ENCODE assay signal across 17 mouse cellular contexts in the genomic region with DNA sequence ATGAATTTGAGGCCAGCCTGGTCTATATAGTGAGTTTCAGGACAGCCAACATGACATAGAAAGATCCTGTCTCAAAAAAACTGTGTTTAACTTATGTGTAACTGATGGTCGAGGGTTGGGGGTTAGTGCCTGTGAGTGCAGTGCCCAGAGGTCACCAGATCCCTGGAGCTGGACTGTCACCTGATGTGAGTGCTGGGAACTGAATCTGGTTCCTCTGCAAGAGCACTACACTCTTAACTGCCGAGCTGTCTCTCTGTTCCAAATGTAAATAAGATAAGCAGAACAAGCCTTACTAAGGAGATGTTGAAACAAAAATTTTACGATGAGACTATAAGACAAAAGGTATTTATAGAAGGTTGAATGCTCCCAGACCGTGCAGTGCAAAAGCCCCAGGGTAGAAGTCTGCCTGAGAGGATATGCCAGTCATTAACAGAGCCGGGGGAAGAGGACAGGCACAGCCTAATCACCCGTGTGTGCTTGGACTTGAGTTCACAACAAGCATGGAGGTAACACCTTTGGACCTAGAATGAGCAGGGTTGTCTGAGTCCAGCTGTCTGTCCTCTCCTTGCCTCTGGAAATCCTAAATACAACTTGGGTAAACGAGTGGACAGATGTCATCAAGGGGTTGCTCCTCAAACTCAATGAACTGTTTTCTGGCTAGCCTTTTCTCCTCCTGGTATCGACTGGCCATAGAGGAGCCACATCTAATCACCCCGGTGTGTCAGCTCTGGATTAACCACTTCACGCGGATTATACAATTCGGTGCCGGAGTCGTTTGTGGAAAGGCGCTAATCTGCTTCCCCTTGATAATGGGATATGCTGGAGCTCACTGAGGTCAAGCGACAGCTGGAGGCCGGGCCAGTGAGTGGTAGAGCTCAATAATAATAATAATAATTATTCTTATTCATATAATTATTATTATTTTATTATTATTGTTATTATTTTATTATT. TPM values are rescaled to one million over a fixed set of nuclear protein-coding genes. Genes with fewer than 3 reads are reported as not detected.
DNase-seq lines count a peak whose midpoint lies in the region; ATAC-seq and TF ChIP-seq lines count a peak whose summit lies in the region.
"Had no signal": no experiment of that assay in that cellular context is flagged by ENCODE, and none has a peak within 500 bp of the region (broad histone marks: within the 10 kb centered on the region; RNA-seq: fewer than 3 reads in every experiment).

No protein-coding gene starts in this region.

- H3K9ac ChIP-seq in embryonic facial prominence, embryonic 13.5 days = no peak overlapping the region
- peak overlapping the region; percentile 12; the same call in 1 of the 2 replicates for H3K9ac ChIP-seq in liver, adult 2 months (ENCODE audit: low read depth, low read length)
- H3K9ac ChIP-seq: lung, embryonic 14.5 days had no signal

- H3K4me1 ChIP-seq in embryonic facial prominence, embryonic 13.5 days = peaks cover 13% of the 10 kb centered on the region
- peaks cover 26% of the 10 kb centered on the region for H3K4me1 ChIP-seq in embryonic facial prominence, embryonic 10.5 days
- peaks cover 61% of the 10 kb centered on the region for H3K4me1 ChIP-seq in liver, adult 2 months (ENCODE audit: control insufficient read depth, insufficient read depth, low read length)

- 0 out of 2 replicates have a peak overlapping the region, but pooled peaks have one; percentile 44 for H3K27ac ChIP-seq in embryonic facial prominence, embryonic 13.5 days
- no peak overlapping the region for H3K27ac ChIP-seq in embryonic facial prominence, embryonic 10.5 days (replicated peaks)
- H3K27ac ChIP-seq in liver, adult 2 months (replicated peaks; ENCODE audit: insufficient read depth, low read depth, low read length) = peak overlapping the region; percentile 64
- H3K27ac ChIP-seq: forebrain, embryonic 10.5 days had no signal

- no peak for TF ChIP-seq POLR2A in liver, adult 2 months (IDR thresholded peaks at IDR 0.05; ENCODE audit: extremely low read depth, insufficient read depth, low read length)

- no peak overlapping the region for H3K4me3 ChIP-seq in embryonic facial prominence, embryonic 13.5 days
- no peak overlapping the region for H3K4me3 ChIP-seq in embryonic facial prominence, embryonic 10.5 days
- H3K4me3 ChIP-seq in liver, adult 2 months (ENCODE audit: insufficient read depth, low read depth, low read length) = no peak overlapping the region
- H3K4me3 ChIP-seq: forebrain, embryonic 10.5 days had no signal

- 65% methylated on average over 17 of the region's 17 CpGs for WGBS in embryonic facial prominence, embryonic 13.5 days
- WGBS in embryonic facial prominence, embryonic 10.5 days = 76% methylated on average over 17 of the region's 17 CpGs
- 48% methylated on average over 17 of the region's 17 CpGs for WGBS in liver, adult 2 months

- no peaks in the 10 kb centered on the region for H3K9me3 ChIP-seq in embryonic facial prominence, embryonic 13.5 days
- no peaks in the 10 kb centered on the region for H3K9me3 ChIP-seq in embryonic facial prominence, embryonic 10.5 days
- H3K9me3 ChIP-seq: forebrain, embryonic 10.5 days had no signal

- peaks cover 51% of the 10 kb centered on the region for H3K79me2 ChIP-seq in liver, adult 2 months (ENCODE audit: control insufficient read depth, insufficient read depth, low read length)

- TF ChIP-seq CTCF in liver, adult 2 months (IDR thresholded peaks at IDR 0.05; ENCODE audit: low read depth, low read length) = no peak

- H3K27me3 ChIP-seq in embryonic facial prominence, embryonic 13.5 days = no peaks in the 10 kb centered on the region
- 0 out of 2 replicates have a peak, but pooled peaks cover 4% of the 10 kb centered on the region for H3K27me3 ChIP-seq in embryonic facial prominence, embryonic 10.5 days (replicated peaks; ENCODE audit: low read depth, poor library complexity, severe bottlenecking)
- H3K27me3 ChIP-seq in liver, adult 2 months (ENCODE audit: control insufficient read depth, insufficient read depth, low read length) = no peaks in the 10 kb centered on the region
- H3K27me3 ChIP-seq: CH12.LX had no signal

- no peaks in the 10 kb centered on the region for H3K36me3 ChIP-seq in embryonic facial prominence, embryonic 13.5 days
- H3K36me3 ChIP-seq in embryonic facial prominence, embryonic 10.5 days (replicated peaks) = no peaks in the 10 kb centered on the region
- H3K36me3 ChIP-seq in liver, adult 2 months (ENCODE audit: control insufficient read depth, insufficient read depth, low read length) = no peaks in the 10 kb centered on the region
- H3K36me3 ChIP-seq: forebrain, embryonic 10.5 days had no signal

- no peak for DNase-seq in embryonic facial prominence, embryonic 10.5 days (ENCODE audit: low spot score)
- DNase-seq in liver, adult 2 months (ENCODE audit: extremely low read depth, low read depth, low spot score) = peak; percentile 86
- no peak for DNase-seq in liver
- peak; percentile 56 to 86 for DNase-seq in kidney, postnatal 25 days
- peak; percentile 70 for DNase-seq in retina, postnatal 7 days (ENCODE audit: low read depth, low spot score)
- DNase-seq in left cerebral cortex, adult 9 months (ENCODE audit: low spot score in 2 of 2) = no peak
- DNase-seq in layer of hippocampus, adult 8-10 months (ENCODE audit: low spot score in 2 of 2) = no peak
- DNase-seq: cerebellum, adult 8-10 months; layer of hippocampus, adult 9-11 months; right cerebral cortex, postnatal 14 days had no signal

- no peak overlapping the region for H3K4me2 ChIP-seq in embryonic facial prominence, embryonic 13.5 days
- H3K4me2 ChIP-seq: lung, embryonic 14.5 days had no signal

- ATAC-seq in embryonic facial prominence, embryonic 13.5 days (ENCODE audit: insufficient number of reproducible peaks, insufficient read depth, low FRiP score, low TSS enrichment, low read depth) = no peak
- ATAC-seq: hindbrain, embryonic 16.5 days had no signal

RNA-seq across cellular contexts. Expression of a gene that starts 11.3 kb away (rescaled TPM):
- polyA plus RNA-seq in embryonic facial prominence, embryonic 13.5 days (2015; fragmentation: Nextera tagmentation; extraction: Ambion mirVana) = 0.11 TPM in 1 of 2 replicates, not detected in the other
- not detected in 2 replicates for polyA plus RNA-seq in embryonic facial prominence, embryonic 10.5 days (2016; fragmentation: Nextera tagmentation; extraction: Ambion mirVana)
- total RNA-seq in liver, adult 2 months (2014; rRNA removed) = 0.09 and 0.20 TPM in 2 replicates
- 0.04 and 0.13 TPM in 2 replicates for polyA plus RNA-seq in liver, adult 2 months (2012; rRNA removed)
- under 1 TPM in 2 of 4 experiments, not detected in 2; 0.20 to 0.23 TPM for total RNA-seq in layer of hippocampus, adult 8-10 months (2022)
- polyA plus RNA-seq: brain, embryonic 14.5 days; forebrain, embryonic 10.5 days; hindbrain, embryonic 16.5 days; neural tube, embryonic 14.5 days had no signal

RNA-seq across cellular contexts. Expression of a gene that starts 11.9 kb away (rescaled TPM):
- 69.6 and 80.3 TPM in 2 replicates for polyA plus RNA-seq in embryonic facial prominence, embryonic 13.5 days (2015; fragmentation: Nextera tagmentation; extraction: Ambion mirVana)
- 133 and 136 TPM in 2 replicates for polyA plus RNA-seq in embryonic facial prominence, embryonic 10.5 days (2016; fragmentation: Nextera tagmentation; extraction: Ambion mirVana)
- 46.8 and 48.0 TPM in 2 replicates for total RNA-seq in liver, adult 2 months (2014; rRNA removed)
- 29.6 and 40.7 TPM in 2 replicates for polyA plus RNA-seq in liver, adult 2 months (2012; rRNA removed)
- total RNA-seq in layer of hippocampus, adult 8-10 months (2022) = 10 to 100 TPM; 23.0 to 27.9 (median 25.7) TPM

Comparison
In these comparisons a context has a peak if more than half of its experiments do, and no peak if none do; other contexts are left out.
1. DNase-seq: peak in liver, adult 2 months (single experiment), kidney, postnatal 25 days (2 of 2) and retina, postnatal 7 days (single experiment); none in embryonic facial prominence, embryonic 10.5 days (single experiment), liver (single experiment), left cerebral cortex, adult 9 months (0 of 2) and layer of hippocampus, adult 8-10 months (0 of 2).